Mouse (Mus musculus) spleen, adult 2 months (tissue): Measurements from ENCODE around the gene Pus7. TPM values are rescaled to one million over a fixed set of nuclear protein-coding genes. Genes with fewer than 3 reads are reported as not detected.
"Not testable (repeated sequence)": the region's sequence is repeated elsewhere in the genome, so short reads cannot be mapped to it uniquely, and the experiment has no call there.

Experiments
- DNase-seq, 2 experiments: peaks; one replicate each; pipeline versions ENCODE4 v3.0.0 to v3.0.0-alpha.2; 2012 to 2021; ENCODE audit warnings: low spot score in 2 of 2, low read depth in 1 of 2
- H3K27ac ChIP-seq: fragments of 200-500 bp; 2 replicates; pipeline ENCODE4 v1.5.1; 2012; ENCODE audit warnings: low read length, inconsistent platforms; ENCODE audit not compliant: insufficient read depth
- H3K27me3 ChIP-seq: fragments of 200-500 bp; 2 replicates; pipeline ENCODE4 v1.6.1; 2012; ENCODE audit warnings: mild to moderate bottlenecking, moderate library complexity, low read length, inconsistent platforms; ENCODE audit not compliant: control insufficient read depth, insufficient read depth
- H3K36me3 ChIP-seq: fragments of 200-500 bp; 2 replicates; pipeline ENCODE4 v1.6.1; 2012; ENCODE audit warnings: mild to moderate bottlenecking, low read length, inconsistent platforms; ENCODE audit not compliant: control insufficient read depth, insufficient read depth
- H3K4me1 ChIP-seq: fragments of 200-500 bp; 2 replicates; pipeline ENCODE4 v1.6.1; 2011; ENCODE audit warnings: inconsistent platforms; ENCODE audit not compliant: control insufficient read depth, insufficient read depth, insufficient read length
- H3K4me3 ChIP-seq: fragments of 200-500 bp; 2 replicates; pipeline ENCODE4 v1.5.1; 2011; ENCODE audit warnings: mild to moderate bottlenecking, inconsistent platforms; ENCODE audit not compliant: insufficient read depth, insufficient read length; ENCODE audit errors: extremely low read depth
- CTCF ChIP-seq: fragments of 200-500 bp; IDR thresholded peaks from 2 replicates; pipeline ENCODE4 v1.5.1; 2011; ENCODE audit warnings: mild to moderate bottlenecking, inconsistent platforms; ENCODE audit not compliant: insufficient read depth, insufficient read length, insufficient replicate concordance; ENCODE audit errors: extremely low read depth
- POLR2A ChIP-seq: fragments of 200-500 bp; IDR thresholded peaks from 2 replicates; pipeline ENCODE4 v1.6.1; 2011; ENCODE audit warnings: low read depth, low read length, inconsistent platforms
- WGBS: fragments of 180-500 bp; shearing (Covaris S2); methylation state at CpG from one replicate; pipeline ENCODE4 v1.1.7; 2018; 5-methylcytosine and 5-hydroxymethylcytosine counted together
- polyA plus RNA-seq: library from polyadenylated mRNA; depleted of rRNA; stranded (reverse); fragments of >200 nt; gene quantifications from 2 replicates; pipeline ENCODE4 v1.2.3, GENCODE M21; 2012; rRNA removed

Gene Pus7
- polyA plus RNA-seq, 1 experiment: 2.4 TPM

DNA sequence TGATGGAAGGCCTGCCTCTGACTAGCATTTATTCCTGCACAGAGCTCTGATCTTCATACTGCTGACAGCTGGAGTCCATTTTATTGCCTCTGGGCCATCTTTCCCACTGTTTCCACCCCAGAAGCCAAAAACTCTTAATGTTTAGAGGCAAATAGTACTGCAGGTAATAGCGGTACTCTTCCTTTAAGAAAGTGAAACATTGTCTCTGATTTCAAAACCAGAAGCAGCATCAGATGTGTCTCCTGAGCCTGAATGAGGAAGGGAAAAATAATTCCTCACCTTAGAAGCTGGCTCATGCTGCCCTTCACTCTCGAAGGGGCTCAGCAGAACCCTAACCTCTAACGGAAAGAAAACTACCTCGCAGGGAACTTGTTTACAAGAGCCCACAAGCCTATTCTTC is 72.3 kb downstream of the Pus7 start:
- H3K4me1 ChIP-seq: no peaks in the 10 kb centered on the region
- H3K27ac ChIP-seq: no peak overlapping the region
- no peaks in the 10 kb centered on the region for H3K27me3 ChIP-seq
- DNase-seq: no peak
- H3K4me3 ChIP-seq: no peak overlapping the region
- 92% methylated on average over 4 of the region's 4 CpGs for WGBS
- no peak for TF ChIP-seq POLR2A
- no peak for TF ChIP-seq CTCF
- H3K36me3 ChIP-seq: peaks cover 5% of the 10 kb centered on the region; the same call in 1 of the 2 replicates

- Histone ChIP-seq H3K4me1 (no peaks in the 10 kb centered on the region), H3K27ac (no peak overlapping the region), H3K4me3 (no peak overlapping the region), H3K36me3 (peaks cover 5% of the 10 kb centered on the region; the same call in 1 of the 2 replicates), H3K27me3 (no peaks in the 10 kb centered on the region)
- TF ChIP-seq CTCF (no peak), POLR2A (no peak)
- no peak for DNase-seq
- WGBS: 94% methylated on average over 1 of the region's 1 CpGs
Measured at GRCm38 (mm10) chr5:23709661-23710060, 73.8 kb downstream of the Pus7 start.

GRCm38 (mm10) chr5:23706601-23707597 is 76.6 kb downstream of the Pus7 start:
- H3K4me1 ChIP-seq, H3K4me3 ChIP-seq, H3K27ac ChIP-seq, DNase-seq, H3K27me3 ChIP-seq: not testable (repeated sequence)
- WGBS: 97% methylated on average over 31 of the region's 34 CpGs
- peaks cover 18% of the 10 kb centered on the region for H3K36me3 ChIP-seq

- no peak for DNase-seq
- no peak overlapping the region for H3K27ac ChIP-seq
- TF ChIP-seq CTCF (no peak), POLR2A (no peak)
- H3K36me3 ChIP-seq: 0 out of 2 replicates have a peak, but pooled peaks cover 1% of the 10 kb centered on the region
- no peaks in the 10 kb centered on the region for H3K27me3 ChIP-seq
- H3K4me3 ChIP-seq: no peak overlapping the region
- 86% methylated on average over 1 of the region's 1 CpGs for WGBS
- H3K4me1 ChIP-seq: no peaks in the 10 kb centered on the region
Measured at GRCm38 (mm10) chr5:23697457-23697856, 86.1 kb downstream of the Pus7 start.

Other genes with a start within 250 kb of the Pus7 start
- 3.9 and 4.1 TPM in 2 replicates for gene Srpk2, start 99.1 kb downstream of the Pus7 start, polyA plus RNA-seq
- 5.0 and 7.2 TPM in 2 replicates for gene Rint1, start 4.0 kb upstream of the Pus7 start, polyA plus RNA-seq
- gene Tomm7, start 60.5 kb upstream of the Pus7 start, polyA plus RNA-seq: 10.3 and 12.6 TPM in 2 replicates
- 5.0 and 6.0 TPM in 2 replicates for gene Fam126a, start 247.0 kb upstream of the Pus7 start, polyA plus RNA-seq